Mouse (Mus musculus) bone marrow macrophage, adult 2 months (primary cell): Measurements from ENCODE around the gene Gm10337.

Source experiments
- CTCF ChIP-seq: IDR thresholded peaks from 2 replicates; pipeline ENCODE4 v1.5.1; 2012; ENCODE audit warnings: low read depth, mild to moderate bottlenecking, low read length, moderate library complexity
- POLR2A ChIP-seq: IDR thresholded peaks from 2 replicates; pipeline ENCODE4 v1.6.1; 2012; ENCODE audit warnings: mild to moderate bottlenecking, low read depth, low read length, borderline replicate concordance

DNA sequence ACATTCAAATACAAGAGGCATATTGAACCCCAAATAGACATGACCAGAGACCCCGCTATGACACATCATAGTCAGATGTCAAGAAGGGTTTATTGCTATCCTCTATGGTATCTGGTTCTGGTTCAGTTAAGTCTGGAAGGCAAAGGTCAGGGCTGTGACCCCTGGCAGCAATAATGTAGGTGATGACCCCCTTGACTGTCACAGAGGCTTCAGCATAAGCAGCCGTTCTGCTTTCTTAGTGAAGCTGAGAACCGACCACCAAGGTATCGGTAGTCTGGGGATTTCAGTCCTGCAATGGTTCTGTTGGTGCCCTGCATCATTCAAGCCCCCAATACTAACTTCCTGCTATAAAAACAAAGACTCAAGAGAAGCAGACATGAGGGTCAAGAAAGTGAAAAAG, 28.1 kb downstream of the Gm10337 start:
- TF ChIP-seq CTCF (no peak), POLR2A (no peak)
